Mouse (Mus musculus) ES-Bruce4 (cell line): Measurements from ENCODE around the gene Dtx1. TPM values are rescaled to one million over a fixed set of nuclear protein-coding genes. Genes with fewer than 3 reads are reported as not detected.

Experiments used
- H3K27ac ChIP-seq: 2 replicates; pipeline ENCODE4 v1.5.1; 2012; ENCODE audit warnings: low read length, inconsistent platforms; ENCODE audit not compliant: insufficient read depth
- H3K27me3 ChIP-seq: 2 replicates; pipeline ENCODE4 v1.6.1; 2012; ENCODE audit warnings: mild to moderate bottlenecking, low read length, inconsistent platforms; ENCODE audit not compliant: control insufficient read depth, poor library complexity, insufficient read depth, severe bottlenecking
- H3K36me3 ChIP-seq: 2 replicates; pipeline ENCODE4 v1.6.1; 2012; ENCODE audit warnings: inconsistent platforms, mild to moderate bottlenecking, low read length, moderate library complexity; ENCODE audit not compliant: control insufficient read depth, poor library complexity, insufficient read depth, severe bottlenecking
- H3K4me1 ChIP-seq: one replicate; pipeline ENCODE4 v1.8.1; 2011; ENCODE audit warnings: low read length; ENCODE audit not compliant: control insufficient read depth, insufficient read depth
- H3K4me3 ChIP-seq: 2 replicates; pipeline ENCODE4 v1.5.1; 2011; ENCODE audit warnings: low read depth, mild to moderate bottlenecking, low read length
- H3K9ac ChIP-seq: 2 replicates; pipeline ENCODE4 v1.6.1; 2012; ENCODE audit warnings: low read depth, mild to moderate bottlenecking, inconsistent platforms; ENCODE audit not compliant: poor library complexity, severe bottlenecking
- H3K9me3 ChIP-seq: replicated peaks from 2 replicates; pipeline ENCODE4 v1.6.1; 2012; ENCODE audit warnings: mild to moderate bottlenecking, low read length, inconsistent platforms; ENCODE audit not compliant: control insufficient read depth, poor library complexity, insufficient read depth, severe bottlenecking
- CTCF ChIP-seq: IDR thresholded peaks from one replicate; pipeline ENCODE4 v1.8.1; 2011; ENCODE audit warnings: low read depth, low read length
- EP300 ChIP-seq: IDR thresholded peaks from 2 replicates; pipeline ENCODE4 v1.6.1; 2011; ENCODE audit warnings: low read depth, low read length; ENCODE audit not compliant: insufficient read depth
- POLR2A ChIP-seq: IDR thresholded peaks from one replicate; pipeline ENCODE4 v1.8.1; 2011; ENCODE audit warnings: low read length; ENCODE audit not compliant: insufficient read depth
- polyA plus RNA-seq: library from polyadenylated mRNA; stranded (reverse); fragments of >200 nt; gene quantifications from 2 replicates; pipeline ENCODE4 v1.2.4, GENCODE M21; 2011; ENCODE audit warnings: low read depth; ENCODE audit not compliant: missing spikeins, insufficient read depth, insufficient read length

Gene Dtx1
- polyA plus RNA-seq, 1 experiment = 19.1 TPM

GRCm38 (mm10) chr5:120647814-120648491 lies 63.8 kb downstream of the Dtx1 start:
- no peaks in the 10 kb centered on the region for H3K36me3 ChIP-seq
- H3K4me1 ChIP-seq = peaks cover 2% of the 10 kb centered on the region
- H3K9ac ChIP-seq = no peak overlapping the region
- TF ChIP-seq EP300 (no peak), CTCF (peak; percentile 61)
- no peak overlapping the region for H3K27ac ChIP-seq
- no peak overlapping the region for H3K4me3 ChIP-seq
- H3K9me3 ChIP-seq = no peaks in the 10 kb centered on the region
- no peaks in the 10 kb centered on the region for H3K27me3 ChIP-seq

- Histone ChIP-seq H3K27me3 (no peaks in the 10 kb centered on the region), H3K4me3 (no peak overlapping the region), H3K36me3 (no peaks in the 10 kb centered on the region), H3K9me3 (no peaks in the 10 kb centered on the region), H3K4me1 (no peaks in the 10 kb centered on the region), H3K9ac (no peak overlapping the region), H3K27ac (no peak overlapping the region)
- TF ChIP-seq POLR2A (no peak), EP300 (no peak), CTCF (no peak)
These were observed 64.4 kb downstream of the Dtx1 start for GRCm38 (mm10) chr5:120647361-120647760.

- Histone ChIP-seq H3K9ac (no peak overlapping the region), H3K4me1 (no peaks in the 10 kb centered on the region), H3K36me3 (no peaks in the 10 kb centered on the region), H3K4me3 (no peak overlapping the region), H3K27ac (no peak overlapping the region), H3K27me3 (no peaks in the 10 kb centered on the region), H3K9me3 (no peaks in the 10 kb centered on the region)
- no peak for TF ChIP-seq CTCF
- TF ChIP-seq EP300 = no peak
- TF ChIP-seq POLR2A = no peak
These were observed 65.9 kb downstream of the Dtx1 start for GRCm38 (mm10) chr5:120645851-120646250.

- TF ChIP-seq EP300 (no peak), POLR2A (no peak), CTCF (no peak)
- no peaks in the 10 kb centered on the region for H3K9me3 ChIP-seq
- H3K27me3 ChIP-seq = no peaks in the 10 kb centered on the region
- H3K9ac ChIP-seq = no peak overlapping the region
- H3K4me1 ChIP-seq = no peaks in the 10 kb centered on the region
- H3K4me3 ChIP-seq = no peak overlapping the region
- H3K27ac ChIP-seq = no peak overlapping the region
- H3K36me3 ChIP-seq = no peaks in the 10 kb centered on the region
These were observed 67.5 kb downstream of the Dtx1 start for GRCm38 (mm10) chr5:120644227-120644626.

- TF ChIP-seq EP300 = no peak
- no peaks in the 10 kb centered on the region for H3K36me3 ChIP-seq
- no peak overlapping the region for H3K4me3 ChIP-seq
- H3K27me3 ChIP-seq = no peaks in the 10 kb centered on the region
- H3K27ac ChIP-seq = no peak overlapping the region
- no peaks in the 10 kb centered on the region for H3K9me3 ChIP-seq
- no peaks in the 10 kb centered on the region for H3K4me1 ChIP-seq
- H3K9ac ChIP-seq = no peak overlapping the region
These were observed 68.2 kb downstream of the Dtx1 start for GRCm38 (mm10) chr5:120643365-120644085.

- Histone ChIP-seq H3K4me3 (no peak overlapping the region), H3K27ac (no peak overlapping the region), H3K27me3 (no peaks in the 10 kb centered on the region), H3K9me3 (no peaks in the 10 kb centered on the region), H3K36me3 (no peaks in the 10 kb centered on the region), H3K4me1 (no peaks in the 10 kb centered on the region), H3K9ac (no peak overlapping the region)
- TF ChIP-seq EP300 (no peak), POLR2A (no peak), CTCF (no peak)
These were observed 71.6 kb downstream of the Dtx1 start for GRCm38 (mm10) chr5:120640094-120640493.
